Mouse (Mus musculus): ENCODE data around the gene Taf6l.

DNA sequence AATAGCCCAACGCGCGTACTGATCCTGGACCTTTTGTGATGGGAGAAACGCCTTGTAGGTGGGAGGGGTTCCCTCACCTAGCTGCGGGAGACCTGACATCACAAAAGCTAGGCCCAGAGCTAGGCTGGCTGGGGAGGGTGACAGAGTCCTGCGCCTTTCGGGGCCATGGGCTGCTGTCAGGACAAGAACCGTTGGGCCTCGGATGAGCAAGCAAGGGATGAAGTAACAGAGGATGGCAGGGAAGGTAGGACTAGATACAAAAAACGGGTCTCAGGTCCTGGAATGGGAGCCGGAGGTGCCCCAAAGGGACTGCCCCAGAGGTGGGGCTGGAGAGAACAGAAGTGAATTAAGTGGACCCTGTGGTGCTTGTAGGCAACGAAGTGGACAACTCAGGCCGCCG, 45.6 kb downstream of the Taf6l start, which contains the start of gene 1700092M07Rik:
- TF ChIP-seq POLR2A (IDR thresholded peaks at IDR 0.05; ENCODE audit: borderline replicate concordance, extremely low read depth, insufficient read depth, insufficient read length, poor library complexity, severe bottlenecking), result no peak
- no peak for TF ChIP-seq CTCF (IDR thresholded peaks at IDR 0.05; ENCODE audit: borderline replicate concordance, extremely low read depth, insufficient read depth, insufficient read length)

Measured in brain, embryonic 14.5 days (tissue).